ENCODE assay signal across 8 mouse cellular contexts in the genomic region with DNA sequence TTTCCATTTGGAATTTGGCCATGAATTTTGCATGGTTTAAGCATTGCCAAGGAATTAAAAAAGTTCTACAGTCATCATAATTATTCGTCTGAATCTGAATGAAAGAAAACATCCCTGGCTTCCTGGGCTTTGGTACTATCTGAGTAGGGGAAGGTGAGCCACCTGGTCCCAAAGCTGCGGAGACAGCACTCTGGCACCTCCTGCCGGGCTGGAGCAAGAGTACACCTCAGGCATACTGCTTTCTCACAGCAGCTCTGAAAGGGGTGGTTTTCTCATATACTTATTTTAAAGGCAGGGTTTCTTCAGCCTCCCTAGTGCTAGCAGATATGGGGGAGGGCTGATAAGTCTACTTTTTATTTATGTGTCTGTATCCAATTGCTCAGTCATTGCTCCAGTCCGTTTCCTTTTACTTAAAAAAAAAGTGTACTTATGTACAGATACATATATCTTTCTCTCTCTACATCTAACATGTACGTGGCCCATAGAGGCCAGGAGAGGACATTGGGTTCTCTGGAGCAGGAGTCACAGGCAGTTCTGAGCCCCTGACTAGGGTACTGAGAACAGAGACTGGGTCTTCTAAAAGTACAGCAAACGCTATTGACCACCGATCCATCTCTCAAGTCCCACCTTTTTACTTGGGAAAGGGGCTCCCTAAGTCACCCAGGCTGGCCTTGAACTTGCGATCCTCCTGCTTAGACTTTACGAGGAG. TPM values are rescaled to one million over a fixed set of nuclear protein-coding genes. Genes with fewer than 3 reads are reported as not detected.
DNase-seq lines count a peak whose midpoint lies in the region; ATAC-seq and TF ChIP-seq lines count a peak whose summit lies in the region.

No protein-coding gene starts in this region.

- H3K9me3 ChIP-seq in heart, embryonic 13.5 days = no peaks in the 10 kb centered on the region
- H3K9me3 ChIP-seq in kidney, postnatal 0 days (replicated peaks; ENCODE audit: low read length) = no peaks in the 10 kb centered on the region
- H3K9me3 ChIP-seq in liver, embryonic 12.5 days (replicated peaks) = no peaks in the 10 kb centered on the region

- under 1% methylated on average over 9 of the region's 9 CpGs for WGBS in heart, embryonic 13.5 days
- WGBS in kidney, postnatal 0 days = 0% methylated on average over 9 of the region's 9 CpGs
- 0% methylated on average over 9 of the region's 9 CpGs for WGBS in liver, embryonic 12.5 days (ENCODE audit: insufficient replicate concordance)

- H3K36me3 ChIP-seq in heart, embryonic 13.5 days = peaks cover 29% of the 10 kb centered on the region
- H3K36me3 ChIP-seq in kidney, postnatal 0 days (ENCODE audit: insufficient read depth, low read length) = peaks cover 13% of the 10 kb centered on the region
- H3K36me3 ChIP-seq in liver, embryonic 12.5 days = peaks cover 36% of the 10 kb centered on the region
- peaks cover 6% of the 10 kb centered on the region; the same call in 1 of the 2 replicates for H3K36me3 ChIP-seq in splenic B cell, adult 2 months (ENCODE audit: control insufficient read depth, insufficient read depth, low read length, poor library complexity, severe bottlenecking)

- TF ChIP-seq CTCF in kidney, postnatal 0 days (IDR thresholded peaks at IDR 0.05; ENCODE audit: low read depth) = peak; percentile 94

- H3K27ac ChIP-seq in brown adipose tissue, adult 24 weeks (replicated peaks; ENCODE audit: low read depth, low read length) = peak overlapping the region; percentile 76
- peak overlapping the region; percentile 87 for H3K27ac ChIP-seq in heart, embryonic 13.5 days (replicated peaks)
- peak overlapping the region; percentile 85 for H3K27ac ChIP-seq in kidney, postnatal 0 days
- peak overlapping the region; percentile 90 for H3K27ac ChIP-seq in liver, embryonic 12.5 days

- peak overlapping the region; percentile 95 for H3K9ac ChIP-seq in heart, embryonic 13.5 days
- H3K9ac ChIP-seq in kidney, postnatal 0 days (ENCODE audit: low read depth, low read length) = peak overlapping the region; percentile 79
- peak overlapping the region; percentile 88 for H3K9ac ChIP-seq in liver, embryonic 12.5 days

- no peaks in the 10 kb centered on the region; the same call in 1 of the 2 replicates for H3K4me1 ChIP-seq in brown adipose tissue, adult 24 weeks (ENCODE audit: control insufficient read depth, insufficient read depth, insufficient read length, low read length)
- H3K4me1 ChIP-seq in heart, embryonic 13.5 days = peaks cover 28% of the 10 kb centered on the region
- H3K4me1 ChIP-seq in kidney, postnatal 0 days (replicated peaks; ENCODE audit: insufficient read depth, low read length) = peaks cover 3% of the 10 kb centered on the region; the same call in 1 of the 2 replicates
- H3K4me1 ChIP-seq in liver, embryonic 12.5 days = peaks cover 42% of the 10 kb centered on the region

- peak overlapping the region; percentile 83 for H3K4me2 ChIP-seq in heart, embryonic 13.5 days
- peak overlapping the region; percentile 85 for H3K4me2 ChIP-seq in kidney, postnatal 0 days (ENCODE audit: low read length)
- peak overlapping the region; percentile 73 for H3K4me2 ChIP-seq in liver, embryonic 12.5 days

- peak overlapping the region; percentile 77 for H3K4me3 ChIP-seq in brown adipose tissue, adult 24 weeks (ENCODE audit: insufficient read depth, low read depth, low read length)
- H3K4me3 ChIP-seq in heart, embryonic 13.5 days = peak overlapping the region; percentile 73
- peak overlapping the region; percentile 56 for H3K4me3 ChIP-seq in kidney, postnatal 0 days (replicated peaks; ENCODE audit: low read depth, low read length)
- peak overlapping the region; percentile 94 for H3K4me3 ChIP-seq in liver, embryonic 12.5 days

- DNase-seq in kidney, postnatal 0 days (ENCODE audit: low spot score) = peak; percentile 93
- peak; percentile 91 for DNase-seq in naive thymus-derived CD4-positive, alpha-beta T cell, adult 2 months (ENCODE audit: low read depth)
- peak; percentile 88 for DNase-seq in splenic B cell, adult 2 months (ENCODE audit: low read depth, low spot score)

- peak; percentile 78 for ATAC-seq in CD4-positive, CD25-positive, alpha-beta regulatory T cell, adult 4 months
- peak; percentile 84 for ATAC-seq in erythroid progenitor cell, adult 5-6 weeks (replicated peaks; ENCODE audit: low FRiP score, poor library complexity, severe bottlenecking)
- ATAC-seq in heart, embryonic 13.5 days (ENCODE audit: extremely low read depth, insufficient number of reproducible peaks, low FRiP score, low TSS enrichment) = peak; percentile 61; the same call in 1 of the 2 replicates
- ATAC-seq in kidney, postnatal 0 days (replicated peaks; ENCODE audit: low FRiP score, low read depth) = peak; percentile 80
- peak; percentile 76 for ATAC-seq in liver, embryonic 12.5 days

- H3K27me3 ChIP-seq in heart, embryonic 13.5 days (replicated peaks) = no peaks in the 10 kb centered on the region
- no peaks in the 10 kb centered on the region for H3K27me3 ChIP-seq in kidney, postnatal 0 days (ENCODE audit: insufficient read depth, low read length)
- no peaks in the 10 kb centered on the region for H3K27me3 ChIP-seq in liver, embryonic 12.5 days (replicated peaks)
- no peaks in the 10 kb centered on the region for H3K27me3 ChIP-seq in splenic B cell, adult 2 months (ENCODE audit: control insufficient read depth, insufficient read depth, low read length, poor library complexity, severe bottlenecking)

RNA-seq across cellular contexts. Expression of a gene that starts 0.7 kb away (rescaled TPM):
- polyA plus RNA-seq in CD4-positive, CD25-positive, alpha-beta regulatory T cell, adult 4 months (2017; shearing (Covaris generic)) = 10 to 100 TPM; 32.9 to 59.3 TPM
- polyA plus RNA-seq in brown adipose tissue, adult 24 weeks (2012; ENCODE audit: insufficient read depth, insufficient read length, missing spikeins) = 0.71 and 0.91 TPM in 2 replicates
- total RNA-seq in erythroid progenitor cell, adult 5-6 weeks (2015; ENCODE audit: low replicate concordance) = 54.1 and 104 TPM in 2 replicates
- 166 and 198 TPM in 2 replicates for total RNA-seq in erythroid progenitor cell, adult 5-6 weeks (2017; ENCODE audit: low replicate concordance)
- polyA plus RNA-seq in heart, embryonic 13.5 days (2015; fragmentation: Nextera tagmentation; extraction: Ambion mirVana) = 95.6 and 99.9 TPM in 2 replicates
- polyA plus RNA-seq in kidney, postnatal 0 days (2015; fragmentation: Nextera tagmentation; extraction: Ambion mirVana) = 63.7 and 82.4 TPM in 2 replicates
- 242 and 258 TPM in 2 replicates for polyA plus RNA-seq in liver, embryonic 12.5 days (2016; fragmentation: Nextera tagmentation; extraction: Ambion mirVana)

RNA-seq across cellular contexts. Expression of a gene that starts 15.3 kb away (rescaled TPM):
- polyA plus RNA-seq in CD4-positive, CD25-positive, alpha-beta regulatory T cell, adult 4 months (2017; shearing (Covaris generic)) = 10 to 100 TPM in 1 of 2 experiments, 1 to 10 TPM in 1; 3.9 to 13.8 TPM
- polyA plus RNA-seq in brown adipose tissue, adult 24 weeks (2012; ENCODE audit: insufficient read depth, insufficient read length, missing spikeins) = 9.7 and 15.4 TPM in 2 replicates
- total RNA-seq in erythroid progenitor cell, adult 5-6 weeks (2015; ENCODE audit: low replicate concordance) = 66.7 and 90.8 TPM in 2 replicates
- 68.0 and 100 TPM in 2 replicates for total RNA-seq in erythroid progenitor cell, adult 5-6 weeks (2017; ENCODE audit: low replicate concordance)
- 32.8 and 38.1 TPM in 2 replicates for polyA plus RNA-seq in heart, embryonic 13.5 days (2015; fragmentation: Nextera tagmentation; extraction: Ambion mirVana)
- polyA plus RNA-seq in kidney, postnatal 0 days (2015; fragmentation: Nextera tagmentation; extraction: Ambion mirVana) = 39.9 and 43.1 TPM in 2 replicates
- 86.0 and 93.2 TPM in 2 replicates for polyA plus RNA-seq in liver, embryonic 12.5 days (2016; fragmentation: Nextera tagmentation; extraction: Ambion mirVana)

Comparison
In these comparisons a context has a peak if more than half of its experiments do, and no peak if none do; other contexts are left out.
1. Peak in every context shown above with its lines: DNase-seq, ATAC-seq, H3K4me3 ChIP-seq and H3K27ac ChIP-seq.
2. RNA of a gene that starts 0.7 kb away (polyA plus RNA-seq): 242 to 258 TPM in liver, embryonic 12.5 days, 95.6 to 99.9 TPM in heart, embryonic 13.5 days, 63.7 to 82.4 TPM in kidney, postnatal 0 days and 32.9 to 59.3 TPM in CD4-positive, CD25-positive, alpha-beta regulatory T cell, adult 4 months; 0.71 to 0.91 TPM in brown adipose tissue, adult 24 weeks; every median in the first group is over 10 times any median in the second.